Mouse (Mus musculus) neural tube, embryonic 11.5 days (tissue): ENCODE measurements around the gene Vcan. TPM values are rescaled to one million over a fixed set of nuclear protein-coding genes. Genes with fewer than 3 reads are reported as not detected.

Source experiments
- ATAC-seq: fragments of 200-750 bp; cut with Nextera tagmentation; 2 replicates; pipeline ENCODE4 v1.8.0; 2017; ENCODE audit warnings: moderate number of reproducible peaks, mild to moderate bottlenecking, moderate TSS enrichment, moderate library complexity; ENCODE audit not compliant: insufficient read depth, low FRiP score, low TSS enrichment
- DNase-seq: peaks from one replicate; pipeline ENCODE4 v3.0.0-alpha.2; 2015; ENCODE audit warnings: low spot score
- H3K27ac ChIP-seq: fragments of 300-500 bp; sonication (generic); 2 replicates; pipeline ENCODE4 v1.5.1; 2014; ENCODE audit warnings: low read depth, mild to moderate bottlenecking, low read length
- H3K27me3 ChIP-seq: fragments of 300-500 bp; sonication (generic); 2 replicates; pipeline ENCODE4 v1.6.1; 2014; ENCODE audit warnings: mild to moderate bottlenecking, low read length, mixed read lengths; ENCODE audit not compliant: control insufficient read depth, insufficient read depth
- H3K36me3 ChIP-seq: fragments of 300-500 bp; sonication (generic); 2 replicates; pipeline ENCODE4 v1.6.1; 2014; ENCODE audit warnings: mild to moderate bottlenecking, low read length, moderate library complexity, mixed read lengths; ENCODE audit not compliant: control insufficient read depth, insufficient read depth
- H3K4me1 ChIP-seq: fragments of 300-500 bp; sonication (generic); 2 replicates; pipeline ENCODE4 v1.6.1; 2014; ENCODE audit warnings: low read length, mixed read lengths; ENCODE audit not compliant: control insufficient read depth, insufficient read depth
- H3K4me2 ChIP-seq: fragments of 300-500 bp; sonication (generic); 2 replicates; pipeline ENCODE4 v1.6.1; 2014; ENCODE audit warnings: low read depth, mild to moderate bottlenecking, moderate library complexity
- H3K4me3 ChIP-seq: fragments of 300-500 bp; sonication (generic); 2 replicates; pipeline ENCODE4 v1.5.1; 2014; ENCODE audit warnings: low read depth, low read length
- H3K9ac ChIP-seq: fragments of 300-500 bp; sonication (generic); 2 replicates; pipeline ENCODE4 v1.6.1; 2014; ENCODE audit warnings: mild to moderate bottlenecking, low read length
- H3K9me3 ChIP-seq: fragments of 300-500 bp; sonication (generic); 2 replicates; pipeline ENCODE4 v1.6.1; 2016; ENCODE audit warnings: low read length; ENCODE audit not compliant: control insufficient read depth
- WGBS: fragments of 180-500 bp; shearing (Covaris S2); extraction: QIAGEN DNeasy Blood & Tissue Kit; methylation state at CpG from one replicate; pipeline ENCODE4 v1.1.7; 2014; 5-methylcytosine and 5-hydroxymethylcytosine counted together
- polyA plus RNA-seq: library from polyadenylated mRNA; unstranded; fragments of >200 nt; fragmentation: Nextera tagmentation; extraction: Ambion mirVana; gene quantifications from 2 replicates; pipeline ENCODE4 v1.2.1, GENCODE M21; 2014

Gene Vcan
- polyA plus RNA-seq, 1 experiment from 2014 or later: 63.0 TPM

DNA sequence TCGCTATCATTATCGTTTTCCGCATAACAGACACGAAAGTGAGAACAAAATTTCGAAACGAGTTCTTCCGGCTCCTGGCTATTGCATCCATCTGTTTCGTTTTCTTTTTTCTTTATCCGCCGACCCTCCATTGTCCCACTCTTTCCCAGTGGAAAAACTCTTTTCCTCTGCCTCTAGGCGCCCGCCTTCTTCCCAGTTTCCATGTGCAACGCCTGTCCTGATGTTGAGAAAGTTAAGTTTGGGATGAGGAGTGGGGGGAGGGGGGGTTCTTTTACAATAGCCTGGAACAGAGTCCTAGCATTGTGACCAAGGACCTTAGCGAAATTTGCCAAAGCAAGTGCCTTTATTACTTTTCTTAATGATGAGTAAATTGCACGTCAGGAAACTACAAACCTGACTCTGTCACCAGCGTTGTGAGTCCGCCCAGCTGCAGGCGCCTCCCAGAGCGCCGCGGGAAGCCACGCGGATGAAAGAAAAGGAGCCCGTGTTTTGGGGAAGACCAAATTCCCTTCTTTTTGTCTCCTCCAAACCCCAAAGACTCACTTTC lies 2.5 kb downstream of the Vcan start:
- peak overlapping the region; percentile 64 for H3K9ac ChIP-seq
- no peaks in the 10 kb centered on the region for H3K9me3 ChIP-seq
- H3K27ac ChIP-seq: peak overlapping the region; percentile 78; the same call in 1 of the 2 replicates
- peak overlapping the region; percentile 90 for H3K4me2 ChIP-seq
- H3K4me1 ChIP-seq: peaks cover 3% of the 10 kb centered on the region
- peak overlapping the region; percentile 64 for H3K4me3 ChIP-seq
- DNase-seq: no peak
- under 1% methylated on average over 24 of the region's 24 CpGs for WGBS
- no peaks in the 10 kb centered on the region for H3K36me3 ChIP-seq
- no peaks in the 10 kb centered on the region for H3K27me3 ChIP-seq
- peak; percentile 33 for ATAC-seq

DNA sequence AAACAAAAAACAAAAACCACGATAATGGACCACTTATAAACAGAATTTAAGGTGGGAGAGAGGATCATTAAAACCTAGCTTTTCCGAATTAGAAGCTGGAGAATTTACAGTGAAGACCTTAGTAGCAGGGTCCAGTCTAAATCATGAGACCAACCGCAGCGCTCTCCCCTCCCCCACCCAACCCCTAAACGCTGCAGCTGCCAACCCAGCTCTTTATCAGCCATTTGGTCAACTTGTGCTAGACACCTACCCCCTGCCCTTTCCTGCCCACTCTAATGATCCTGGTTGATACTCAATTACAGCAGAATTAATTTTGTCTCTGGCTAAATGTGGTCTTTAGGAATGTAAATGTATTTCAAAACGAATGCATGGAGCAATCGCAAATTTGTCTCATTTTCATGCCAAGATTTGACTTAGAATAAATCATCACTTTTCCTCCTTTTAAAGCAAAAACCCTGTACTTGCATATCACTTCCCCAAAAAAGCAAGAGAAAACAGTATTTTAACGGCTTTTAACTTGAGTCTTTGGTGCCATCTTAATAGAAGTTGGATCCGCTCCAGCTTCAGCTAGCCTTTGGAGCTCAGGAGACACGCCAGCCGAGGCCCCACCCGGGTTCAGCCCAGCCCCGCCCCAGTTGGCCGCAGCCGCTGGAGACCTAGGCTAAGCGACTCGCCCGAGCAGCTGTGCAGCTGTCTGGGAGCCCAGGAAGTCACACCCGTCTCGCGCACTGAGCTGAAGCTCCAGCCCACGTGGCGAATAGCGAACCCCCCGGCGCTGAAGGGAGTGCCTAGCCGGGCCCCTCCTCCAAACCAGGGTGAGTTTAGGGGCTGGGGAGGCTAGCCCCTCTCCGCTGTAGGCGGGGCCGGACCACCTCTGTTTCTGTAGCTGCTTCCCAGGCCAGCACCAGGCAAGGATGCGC lies 3.3 kb downstream of the Vcan start:
- H3K9me3 ChIP-seq: no peaks in the 10 kb centered on the region
- H3K4me1 ChIP-seq: peaks cover 3% of the 10 kb centered on the region
- under 1% methylated on average over 31 of the region's 31 CpGs for WGBS
- ATAC-seq: peak; percentile 54
- peak; percentile 80 for DNase-seq
- H3K27me3 ChIP-seq: no peaks in the 10 kb centered on the region
- peak overlapping the region; percentile 90 for H3K4me2 ChIP-seq
- 0 out of 2 replicates have a peak overlapping the region, but pooled peaks have one; percentile 78 for H3K27ac ChIP-seq
- peak overlapping the region; percentile 64 for H3K9ac ChIP-seq
- peak overlapping the region; percentile 64 for H3K4me3 ChIP-seq
- no peaks in the 10 kb centered on the region for H3K36me3 ChIP-seq

DNA sequence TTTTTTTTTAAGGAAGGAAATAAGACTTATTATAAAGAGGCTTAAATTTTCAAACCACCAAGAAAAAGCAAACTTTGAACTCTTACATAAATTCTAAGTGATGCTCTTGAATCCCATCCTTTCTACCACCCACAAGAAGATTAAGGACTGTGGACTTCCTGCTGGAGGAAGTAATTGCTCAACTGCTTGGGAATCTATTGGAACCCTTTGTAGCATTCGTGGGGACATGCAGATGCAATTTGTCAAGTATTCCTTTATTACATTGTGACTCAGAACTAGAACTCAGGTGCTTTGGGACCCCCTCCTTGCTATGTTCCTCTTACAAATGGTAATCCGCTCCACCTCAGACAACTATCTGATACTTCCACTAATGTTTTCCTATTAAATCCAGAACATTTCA lies 4.0 kb downstream of the Vcan start:
- DNase-seq (no peak), ATAC-seq (no peak)
- Histone ChIP-seq H3K27me3 (no peaks in the 10 kb centered on the region), H3K36me3 (no peaks in the 10 kb centered on the region), H3K27ac (no peak overlapping the region), H3K9ac (no peak overlapping the region), H3K4me1 (peaks cover 3% of the 10 kb centered on the region), H3K4me3 (no peak overlapping the region), H3K9me3 (no peaks in the 10 kb centered on the region), H3K4me2 (no peak overlapping the region)
- whole genome bisulfite sequencing: 33% methylated on average over 2 of the region's 2 CpGs

- H3K27ac ChIP-seq: no peak overlapping the region
Measured at GRCm38 (mm10) chr13:89735111-89735510, 7.2 kb downstream of the Vcan start.

GRCm38 (mm10) chr13:89726492-89726891 lies 15.8 kb downstream of the Vcan start:
- ATAC-seq: no peak
- no peaks in the 10 kb centered on the region for H3K36me3 ChIP-seq
- no peaks in the 10 kb centered on the region for H3K9me3 ChIP-seq
- H3K4me2 ChIP-seq: no peak overlapping the region
- H3K4me1 ChIP-seq: no peaks in the 10 kb centered on the region
- no peak overlapping the region for H3K27ac ChIP-seq
- H3K4me3 ChIP-seq: no peak overlapping the region
- no peak for DNase-seq
- no peak overlapping the region for H3K9ac ChIP-seq
- 70% methylated on average over 2 of the region's 2 CpGs for WGBS
- no peaks in the 10 kb centered on the region for H3K27me3 ChIP-seq

More at GRCm38 (mm10) chr13:89735111-89735510, 7.2 kb downstream of the Vcan start:
- DNase-seq: no peak
- Histone ChIP-seq H3K4me2 (no peak overlapping the region), H3K9ac (no peak overlapping the region), H3K27me3 (no peaks in the 10 kb centered on the region), H3K9me3 (no peaks in the 10 kb centered on the region), H3K36me3 (no peaks in the 10 kb centered on the region), H3K4me3 (no peak overlapping the region), H3K4me1 (no peaks in the 10 kb centered on the region; the same call in none of the 2 replicates)
- 81% methylated on average over 5 of the region's 5 CpGs for WGBS
- ATAC-seq: no peak

GRCm38 (mm10) chr13:89720497-89720896 lies 21.8 kb downstream of the Vcan start:
- Histone ChIP-seq H3K9ac (no peak overlapping the region), H3K27me3 (no peaks in the 10 kb centered on the region), H3K4me1 (no peaks in the 10 kb centered on the region), H3K4me2 (no peak overlapping the region), H3K27ac (no peak overlapping the region), H3K4me3 (no peak overlapping the region), H3K9me3 (no peaks in the 10 kb centered on the region), H3K36me3 (no peaks in the 10 kb centered on the region)
- DNase-seq (no peak), ATAC-seq (no peak)
- WGBS: 71% methylated on average over 3 of the region's 3 CpGs

- no peak overlapping the region for H3K4me2 ChIP-seq
- H3K27me3 ChIP-seq: no peaks in the 10 kb centered on the region
- no peak overlapping the region for H3K9ac ChIP-seq
- 0 out of 2 replicates have a peak, but pooled peaks cover 3% of the 10 kb centered on the region for H3K36me3 ChIP-seq
- WGBS: 87% methylated on average over 4 of the region's 4 CpGs
- DNase-seq (no peak), ATAC-seq (no peak)
- no peaks in the 10 kb centered on the region for H3K4me1 ChIP-seq
- H3K4me3 ChIP-seq: no peak overlapping the region
- no peaks in the 10 kb centered on the region for H3K9me3 ChIP-seq
- no peak overlapping the region for H3K27ac ChIP-seq
Measured at GRCm38 (mm10) chr13:89709497-89710201, 32.7 kb downstream of the Vcan start.

GRCm38 (mm10) chr13:89708151-89708927 lies 34.0 kb downstream of the Vcan start:
- no peak overlapping the region for H3K4me3 ChIP-seq
- no peak for DNase-seq
- H3K27ac ChIP-seq: no peak overlapping the region
- H3K9ac ChIP-seq: no peak overlapping the region
- H3K4me2 ChIP-seq: no peak overlapping the region
- H3K4me1 ChIP-seq: no peaks in the 10 kb centered on the region
- no peaks in the 10 kb centered on the region for H3K9me3 ChIP-seq
- no peaks in the 10 kb centered on the region for H3K27me3 ChIP-seq
- 84% methylated on average over 7 of the region's 7 CpGs for WGBS
- 0 out of 2 replicates have a peak, but pooled peaks cover 3% of the 10 kb centered on the region for H3K36me3 ChIP-seq
- no peak for ATAC-seq
